Mouse (Mus musculus) midbrain, embryonic 13.5 days (tissue): Measurements from ENCODE around the gene Tuba3a. TPM values are rescaled to one million over a fixed set of nuclear protein-coding genes. Genes with fewer than 3 reads are reported as not detected.

Experiments
- ATAC-seq: fragments of 200-750 bp; cut with Nextera tagmentation; 2 replicates; pipeline ENCODE4 v1.8.0; 2017; ENCODE audit warnings: mild to moderate bottlenecking, moderate TSS enrichment, moderate library complexity
- H3K27ac ChIP-seq: fragments of 300-500 bp; sonication (generic); 2 replicates; pipeline ENCODE4 v1.5.1; 2015; ENCODE audit warnings: inconsistent platforms, mild to moderate bottlenecking, moderate library complexity
- H3K27me3 ChIP-seq: fragments of 300-500 bp; sonication (generic); 2 replicates; pipeline ENCODE4 v1.6.1; 2015; ENCODE audit warnings: mild to moderate bottlenecking, inconsistent platforms
- H3K36me3 ChIP-seq: fragments of 300-500 bp; sonication (generic); 2 replicates; pipeline ENCODE4 v1.6.1; 2015; ENCODE audit warnings: mild to moderate bottlenecking, inconsistent platforms
- H3K4me1 ChIP-seq: fragments of 300-500 bp; sonication (generic); replicated peaks from 2 replicates; pipeline ENCODE4 v1.6.1; 2015; ENCODE audit warnings: inconsistent platforms
- H3K4me2 ChIP-seq: fragments of 300-500 bp; sonication (generic); replicated peaks from 2 replicates; pipeline ENCODE4 v1.6.1; 2015; ENCODE audit warnings: moderate library complexity, mild to moderate bottlenecking, inconsistent platforms
- H3K4me3 ChIP-seq: fragments of 300-500 bp; sonication (generic); replicated peaks from 2 replicates; pipeline ENCODE4 v1.5.1; 2015; ENCODE audit warnings: mild to moderate bottlenecking, inconsistent platforms
- H3K9ac ChIP-seq: fragments of 300-500 bp; sonication (generic); replicated peaks from 2 replicates; pipeline ENCODE4 v1.6.1; 2015; ENCODE audit warnings: mild to moderate bottlenecking, inconsistent platforms
- H3K9me3 ChIP-seq: fragments of 300-500 bp; sonication (generic); 2 replicates; pipeline ENCODE4 v1.6.1; 2016; ENCODE audit warnings: mild to moderate bottlenecking, inconsistent platforms
- WGBS: fragments of 180-500 bp; shearing (Covaris S2); methylation state at CpG from one replicate; pipeline ENCODE4 v1.1.7; 2015; 5-methylcytosine and 5-hydroxymethylcytosine counted together
- polyA plus RNA-seq: library from polyadenylated mRNA; unstranded; fragments of >200 nt; fragmentation: Nextera tagmentation; extraction: Ambion mirVana; gene quantifications from 2 replicates; pipeline ENCODE4 v1.2.1, GENCODE M21; 2015

Tuba3a gene
- polyA plus RNA-seq, 1 experiment from 2014 or later: 0.11 TPM

DNA sequence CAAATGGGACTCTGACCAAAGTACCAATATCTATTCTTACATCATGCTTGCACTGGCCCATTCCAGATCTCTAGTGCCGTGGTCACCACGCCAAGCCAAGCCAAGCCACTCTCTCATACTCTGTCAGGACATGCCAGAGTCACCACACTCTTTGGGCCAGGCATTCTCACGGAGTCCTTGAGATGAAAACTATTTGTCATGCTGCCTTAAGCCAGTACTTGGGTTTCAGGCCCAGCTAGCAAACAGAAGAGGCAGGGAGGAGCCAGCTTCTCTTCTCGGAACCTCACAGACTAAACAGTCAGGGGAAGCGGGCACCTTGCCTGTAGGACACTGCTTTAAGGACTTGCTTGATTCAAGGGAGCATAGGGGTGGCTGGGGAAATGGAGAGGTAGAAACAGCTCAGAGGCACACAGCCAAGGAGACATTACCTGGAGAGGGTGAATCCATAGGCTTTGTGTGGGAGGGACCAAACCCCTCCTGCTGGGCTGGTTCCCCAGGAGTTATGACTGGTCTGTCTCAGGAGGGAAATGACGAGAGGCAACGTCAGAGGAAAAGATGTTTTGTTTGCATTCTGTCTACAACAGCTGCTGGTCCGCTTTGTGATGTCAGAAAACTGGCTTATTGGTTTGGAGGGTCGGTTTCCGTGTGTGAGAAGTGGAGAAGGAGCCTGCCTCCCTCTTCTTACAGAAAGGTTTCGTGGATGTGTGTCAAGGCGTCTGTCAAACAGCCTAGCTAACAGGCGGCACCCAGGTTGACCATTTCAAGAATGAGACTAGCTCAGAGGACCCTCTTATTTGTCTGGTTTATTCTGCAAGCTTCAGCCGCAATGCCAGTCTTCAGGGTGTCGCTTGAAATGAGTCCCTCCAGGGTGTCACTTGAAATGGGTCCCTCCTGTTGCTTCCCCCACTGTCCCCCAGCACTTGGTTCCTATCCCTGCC, 33.4 kb upstream of the Tuba3a start:
- Histone ChIP-seq H3K4me2 (no peak overlapping the region), H3K4me1 (peaks cover 10% of the 10 kb centered on the region), H3K4me3 (no peak overlapping the region), H3K27me3 (peaks cover 45% of the 10 kb centered on the region), H3K9ac (no peak overlapping the region), H3K27ac (no peak overlapping the region), H3K9me3 (no peaks in the 10 kb centered on the region), H3K36me3 (no peaks in the 10 kb centered on the region)
- ATAC-seq: no peak
- 70% methylated on average over 15 of the region's 15 CpGs for WGBS

- no peaks in the 10 kb centered on the region for H3K36me3 ChIP-seq
- H3K4me3 ChIP-seq: no peak overlapping the region
- no peak overlapping the region for H3K27ac ChIP-seq
- ATAC-seq: no peak
- peaks cover 27% of the 10 kb centered on the region for H3K4me1 ChIP-seq
- peaks cover 31% of the 10 kb centered on the region for H3K27me3 ChIP-seq
- H3K9me3 ChIP-seq: no peaks in the 10 kb centered on the region
- no peak overlapping the region for H3K4me2 ChIP-seq
- 78% methylated on average over 7 of the region's 7 CpGs for WGBS
- H3K9ac ChIP-seq: no peak overlapping the region
Measured at GRCm38 (mm10) chr6:125317077-125317476, 31.2 kb upstream of the Tuba3a start.

- 76% methylated on average over 6 of the region's 6 CpGs for WGBS
- H3K9me3 ChIP-seq: no peaks in the 10 kb centered on the region
- peaks cover 20% of the 10 kb centered on the region for H3K4me1 ChIP-seq
- peaks cover 8% of the 10 kb centered on the region for H3K27me3 ChIP-seq
- no peak overlapping the region for H3K4me3 ChIP-seq
- no peak overlapping the region for H3K4me2 ChIP-seq
- no peaks in the 10 kb centered on the region for H3K36me3 ChIP-seq
- no peak overlapping the region for H3K9ac ChIP-seq
- no peak for ATAC-seq
- no peak overlapping the region for H3K27ac ChIP-seq
Measured at GRCm38 (mm10) chr6:125314746-125315145, 28.9 kb upstream of the Tuba3a start.

GRCm38 (mm10) chr6:125314231-125314563, 28.4 kb upstream of the Tuba3a start:
- Histone ChIP-seq H3K36me3 (no peaks in the 10 kb centered on the region), H3K27ac (no peak overlapping the region), H3K9me3 (no peaks in the 10 kb centered on the region), H3K4me3 (peak overlapping the region; percentile 35), H3K4me2 (peak overlapping the region; percentile 64), H3K27me3 (peaks cover 4% of the 10 kb centered on the region; the same call in 1 of the 2 replicates), H3K4me1 (peaks cover 22% of the 10 kb centered on the region), H3K9ac (peak overlapping the region; percentile 62)
- ATAC-seq: peak; percentile 55
- WGBS: 54% methylated on average over 7 of the region's 7 CpGs

DNA sequence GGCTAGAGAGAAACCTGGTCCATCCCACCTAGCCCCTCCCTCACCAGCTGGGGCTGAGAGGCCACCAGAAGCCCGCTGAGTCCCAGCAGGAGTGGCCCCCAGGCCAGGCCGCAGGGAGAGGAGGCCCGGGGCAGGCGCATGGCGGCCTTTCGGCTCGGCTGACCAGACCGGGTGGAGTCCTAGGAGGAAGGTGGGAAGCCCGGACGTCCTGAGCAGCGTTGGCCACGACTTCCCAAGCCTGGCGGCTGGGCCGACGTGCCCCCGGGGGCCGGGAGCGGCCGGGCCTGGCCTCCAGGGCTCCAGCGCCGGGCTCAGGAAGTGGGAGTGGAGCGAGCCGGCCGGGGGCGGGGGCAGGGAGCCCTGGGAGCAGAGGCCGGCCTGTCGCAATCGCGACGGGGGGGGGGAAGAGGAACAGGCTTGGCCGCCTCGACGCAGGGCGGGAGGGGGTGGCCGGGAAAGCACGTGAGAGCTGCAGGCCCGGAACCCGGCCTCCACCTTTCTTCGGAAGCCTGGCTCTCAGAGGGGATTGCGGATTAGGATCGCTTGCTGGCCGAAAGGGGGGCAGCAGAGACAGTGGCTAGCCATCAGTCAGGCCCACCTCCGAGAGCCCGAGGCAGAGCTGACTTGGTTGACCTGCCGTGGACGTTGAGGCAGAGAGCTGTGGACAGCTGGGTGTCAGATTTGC, 27.8 kb upstream of the Tuba3a start, which contains the start of gene Ltbr:
Gene Ltbr (minus strand): TSS at position 340 of the 685 bp plus-strand sequence.
- peak within 1 kb of the TSS; percentile 62 for H3K9ac ChIP-seq
- H3K4me3 ChIP-seq: peak within 1 kb of the TSS; percentile 35
- ATAC-seq: peak; percentile 75
- no peaks in the 10 kb centered on the region for H3K9me3 ChIP-seq
- WGBS: under 1% methylated on average over 45 of the region's 46 CpGs
- H3K27me3 ChIP-seq: peaks cover 3% of the 10 kb centered on the region; the same call in 1 of the 2 replicates
- no peaks in the 10 kb centered on the region for H3K36me3 ChIP-seq
- no peak within 1 kb of the TSS for H3K27ac ChIP-seq
- H3K4me1 ChIP-seq: peaks cover 27% of the 10 kb centered on the region
- H3K4me2 ChIP-seq: peak within 1 kb of the TSS; percentile 64

- WGBS: 69% methylated on average over 22 of the region's 22 CpGs
- no peak overlapping the region for H3K27ac ChIP-seq
- peak overlapping the region; percentile 62; the same call in 1 of the 2 replicates for H3K9ac ChIP-seq
- H3K27me3 ChIP-seq: no peaks in the 10 kb centered on the region
- H3K9me3 ChIP-seq: no peaks in the 10 kb centered on the region
- peaks cover 27% of the 10 kb centered on the region for H3K4me1 ChIP-seq
- peak overlapping the region; percentile 64 for H3K4me2 ChIP-seq
- no peaks in the 10 kb centered on the region for H3K36me3 ChIP-seq
- H3K4me3 ChIP-seq: peak overlapping the region; percentile 35
- no peak for ATAC-seq
Measured at GRCm38 (mm10) chr6:125312581-125313355, 26.9 kb upstream of the Tuba3a start.

DNA sequence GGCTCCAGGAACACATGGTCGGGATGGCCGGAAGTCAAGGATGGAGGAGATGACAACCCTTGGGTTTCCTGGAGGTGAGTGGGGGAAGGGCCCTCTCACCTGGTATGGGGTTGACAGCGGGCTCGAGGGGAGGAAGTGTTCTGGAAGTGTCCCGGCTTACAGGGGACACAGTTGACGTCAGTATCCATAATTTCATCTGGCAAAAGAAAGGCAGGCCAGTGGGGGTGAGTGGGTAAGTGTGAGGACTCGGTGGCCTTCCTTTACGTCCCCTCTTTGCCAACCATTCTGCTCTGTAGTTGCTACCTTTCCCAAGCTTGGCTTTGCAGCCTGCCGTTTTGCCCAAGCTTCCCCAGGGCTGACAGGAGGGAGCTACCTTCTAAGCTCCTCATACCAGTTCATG, 26.3 kb upstream of the Tuba3a start:
- H3K27me3 ChIP-seq: no peaks in the 10 kb centered on the region

DNA sequence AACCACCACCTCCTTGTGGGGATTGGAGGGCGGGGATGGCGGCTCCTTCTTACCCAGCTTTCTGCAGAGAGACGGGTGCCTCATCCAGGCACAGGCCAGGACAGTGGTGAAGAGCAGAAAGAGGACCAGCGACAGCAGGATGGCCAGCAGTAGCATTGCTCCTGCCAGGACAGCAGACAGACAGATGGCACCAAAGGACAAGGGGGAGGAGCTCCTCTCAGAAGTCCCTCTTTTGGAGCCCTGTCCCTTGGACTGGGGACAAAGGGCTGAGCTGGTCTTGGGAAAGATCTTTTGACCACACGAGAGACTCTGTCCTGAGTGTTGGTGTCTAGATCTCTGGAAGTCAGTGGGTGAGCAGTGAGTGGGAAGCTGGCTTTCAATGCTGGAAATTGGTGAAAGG, 23.6 kb upstream of the Tuba3a start:
- ATAC-seq: no peak
- Histone ChIP-seq H3K9me3 (no peaks in the 10 kb centered on the region), H3K4me1 (peaks cover 26% of the 10 kb centered on the region), H3K9ac (no peak overlapping the region), H3K36me3 (peaks cover 8% of the 10 kb centered on the region; the same call in 1 of the 2 replicates), H3K4me2 (no peak overlapping the region), H3K4me3 (no peak overlapping the region), H3K27ac (no peak overlapping the region), H3K27me3 (no peaks in the 10 kb centered on the region)
- 45% methylated on average over 5 of the region's 5 CpGs for WGBS

More for the DNA sequence above, 26.3 kb upstream of the Tuba3a start:
- H3K36me3 ChIP-seq: peaks cover 2% of the 10 kb centered on the region; the same call in 1 of the 2 replicates
- H3K4me3 ChIP-seq: 0 out of 2 replicates have a peak overlapping the region, but pooled peaks have one; percentile 35
- peaks cover 27% of the 10 kb centered on the region for H3K4me1 ChIP-seq
- no peak for ATAC-seq
- H3K9me3 ChIP-seq: no peaks in the 10 kb centered on the region
- H3K27ac ChIP-seq: no peak overlapping the region
- peak overlapping the region; percentile 64 for H3K4me2 ChIP-seq
- WGBS: 86% methylated on average over 9 of the region's 9 CpGs
- H3K9ac ChIP-seq: no peak overlapping the region; the same call in 1 of the 2 replicates

- H3K36me3 ChIP-seq: peaks cover 8% of the 10 kb centered on the region; the same call in 1 of the 2 replicates
- H3K4me2 ChIP-seq: 0 out of 2 replicates have a peak overlapping the region, but pooled peaks have one; percentile 11
- H3K27me3 ChIP-seq: no peaks in the 10 kb centered on the region
- 6% methylated on average over 13 of the region's 13 CpGs for WGBS
- no peak overlapping the region for H3K4me3 ChIP-seq
- no peak overlapping the region for H3K27ac ChIP-seq
- no peak overlapping the region for H3K9ac ChIP-seq
- H3K4me1 ChIP-seq: peaks cover 21% of the 10 kb centered on the region
- no peaks in the 10 kb centered on the region for H3K9me3 ChIP-seq
- no peak for ATAC-seq
Measured at GRCm38 (mm10) chr6:125308921-125309320, 23.1 kb upstream of the Tuba3a start.

- H3K9me3 ChIP-seq: no peaks in the 10 kb centered on the region
- H3K9ac ChIP-seq: no peak overlapping the region
- H3K36me3 ChIP-seq: peaks cover 8% of the 10 kb centered on the region; the same call in 1 of the 2 replicates
- H3K4me2 ChIP-seq: no peak overlapping the region
- no peaks in the 10 kb centered on the region for H3K27me3 ChIP-seq
- WGBS: 92% methylated on average over 5 of the region's 5 CpGs
- no peak for ATAC-seq
- no peak overlapping the region for H3K4me3 ChIP-seq
- H3K4me1 ChIP-seq: 0 out of 2 replicates have a peak, but pooled peaks cover 7% of the 10 kb centered on the region
- no peak overlapping the region for H3K27ac ChIP-seq
Measured at GRCm38 (mm10) chr6:125307091-125307490, 21.2 kb upstream of the Tuba3a start.

GRCm38 (mm10) chr6:125305465-125305864, 19.6 kb upstream of the Tuba3a start:
- H3K4me1 ChIP-seq: 0 out of 2 replicates have a peak, but pooled peaks cover 7% of the 10 kb centered on the region
- ATAC-seq: no peak
- H3K4me2 ChIP-seq: no peak overlapping the region
- WGBS: 88% methylated on average over 6 of the region's 6 CpGs
- peaks cover 8% of the 10 kb centered on the region; the same call in 1 of the 2 replicates for H3K36me3 ChIP-seq
- no peak overlapping the region for H3K9ac ChIP-seq
- H3K4me3 ChIP-seq: no peak overlapping the region
- H3K9me3 ChIP-seq: no peaks in the 10 kb centered on the region
- H3K27me3 ChIP-seq: no peaks in the 10 kb centered on the region
- no peak overlapping the region for H3K27ac ChIP-seq
